Mouse (Mus musculus) thymus, postnatal 10 days (tissue): ENCODE measurements at regions not wholly inside any gene's neighbourhood (a gene's known extent, or its start where the extent isn't known, plus 50 kb on each side); places are given as distances from the start of the nearest gene placed in this dataset.

ENCODE experiments used
- DNase-seq, 2 experiments: peaks; one replicate each; pipeline ENCODE4 v3.0.0; 2021; ENCODE audit warnings: low spot score in 2 of 2

DNA sequence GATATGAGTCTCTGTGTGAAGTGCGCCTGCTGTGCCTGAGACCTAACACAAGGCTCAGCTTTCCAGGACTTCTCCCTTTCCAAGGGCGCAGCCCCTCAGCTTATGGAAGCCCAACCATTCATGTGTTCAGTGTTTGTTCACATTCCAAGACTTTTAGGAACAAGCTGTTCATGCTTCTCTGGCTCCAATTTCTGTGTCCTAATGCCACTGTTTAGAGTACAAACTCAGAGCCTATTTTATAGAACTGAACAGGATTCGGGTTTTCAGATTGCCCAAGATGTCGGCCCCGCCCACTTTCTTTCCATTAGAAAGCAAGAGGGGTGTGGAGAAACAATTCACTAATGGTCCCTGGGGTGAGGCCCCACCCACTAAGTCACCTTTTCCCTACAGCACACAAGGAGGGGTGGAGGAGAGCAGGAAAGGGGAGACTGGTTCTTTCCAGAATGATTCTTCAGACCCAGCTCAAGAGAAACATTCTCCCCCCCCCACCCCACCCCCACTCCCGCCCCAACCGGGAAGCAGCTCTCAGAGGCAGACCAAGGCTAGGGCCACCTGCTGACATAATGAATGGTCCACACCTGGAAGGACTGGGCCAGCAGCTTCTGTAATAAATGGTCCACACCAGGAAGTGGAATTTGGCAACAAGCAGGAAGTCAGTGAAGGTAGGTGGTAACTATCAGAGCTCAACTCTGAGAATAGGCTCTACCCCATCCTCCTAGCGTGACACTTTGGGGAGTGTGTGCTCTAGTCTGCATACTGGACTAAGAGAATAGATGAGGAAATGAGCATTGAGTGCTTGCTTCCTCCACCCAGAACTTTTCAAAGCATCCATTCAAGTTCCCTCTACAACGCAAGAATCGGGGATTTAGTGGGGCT, 120.2 kb upstream of the Zfp648 start:
- DNase-seq = no peak

DNA sequence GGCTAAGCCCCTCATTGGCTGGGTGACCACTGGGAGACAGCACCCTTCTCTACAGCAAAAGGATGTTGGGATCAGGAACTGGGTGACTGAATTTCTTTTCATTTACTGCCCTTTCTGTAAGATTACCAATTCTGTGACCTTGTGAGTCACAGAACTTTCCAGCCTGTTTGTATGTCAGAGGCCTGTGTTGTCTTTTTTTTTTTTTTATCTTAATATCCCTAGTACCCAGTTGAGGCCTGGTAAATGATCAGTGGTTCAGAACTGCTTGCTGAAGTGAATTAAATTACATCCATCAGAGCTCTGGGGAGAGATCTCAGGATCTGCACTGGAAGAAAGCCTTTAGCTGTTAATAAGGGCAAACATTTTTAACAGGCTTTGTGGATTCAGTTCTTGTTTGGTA, 114.8 kb upstream of the Zfp648 start:
- DNase-seq = no peak

DNA sequence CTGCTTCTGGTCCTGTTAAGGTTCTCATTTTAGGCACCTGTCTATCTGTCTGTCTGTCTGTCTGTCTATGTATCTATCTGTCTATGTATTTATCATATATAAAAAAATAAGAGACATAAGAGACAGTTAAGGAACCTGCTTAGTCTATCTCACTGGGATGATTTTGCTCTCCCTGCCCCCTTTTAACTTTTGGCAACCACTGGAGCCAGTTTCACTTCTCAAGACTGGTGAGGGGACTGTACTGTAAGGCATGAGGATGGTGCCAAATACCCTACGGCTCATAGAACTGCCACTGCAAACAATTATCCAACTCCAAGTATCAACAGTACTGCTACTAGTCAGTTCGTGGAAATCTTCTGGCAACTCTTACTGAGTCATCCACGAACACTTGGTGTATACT, 111.2 kb upstream of the Zfp648 start:
- DNase-seq = no peak

DNA sequence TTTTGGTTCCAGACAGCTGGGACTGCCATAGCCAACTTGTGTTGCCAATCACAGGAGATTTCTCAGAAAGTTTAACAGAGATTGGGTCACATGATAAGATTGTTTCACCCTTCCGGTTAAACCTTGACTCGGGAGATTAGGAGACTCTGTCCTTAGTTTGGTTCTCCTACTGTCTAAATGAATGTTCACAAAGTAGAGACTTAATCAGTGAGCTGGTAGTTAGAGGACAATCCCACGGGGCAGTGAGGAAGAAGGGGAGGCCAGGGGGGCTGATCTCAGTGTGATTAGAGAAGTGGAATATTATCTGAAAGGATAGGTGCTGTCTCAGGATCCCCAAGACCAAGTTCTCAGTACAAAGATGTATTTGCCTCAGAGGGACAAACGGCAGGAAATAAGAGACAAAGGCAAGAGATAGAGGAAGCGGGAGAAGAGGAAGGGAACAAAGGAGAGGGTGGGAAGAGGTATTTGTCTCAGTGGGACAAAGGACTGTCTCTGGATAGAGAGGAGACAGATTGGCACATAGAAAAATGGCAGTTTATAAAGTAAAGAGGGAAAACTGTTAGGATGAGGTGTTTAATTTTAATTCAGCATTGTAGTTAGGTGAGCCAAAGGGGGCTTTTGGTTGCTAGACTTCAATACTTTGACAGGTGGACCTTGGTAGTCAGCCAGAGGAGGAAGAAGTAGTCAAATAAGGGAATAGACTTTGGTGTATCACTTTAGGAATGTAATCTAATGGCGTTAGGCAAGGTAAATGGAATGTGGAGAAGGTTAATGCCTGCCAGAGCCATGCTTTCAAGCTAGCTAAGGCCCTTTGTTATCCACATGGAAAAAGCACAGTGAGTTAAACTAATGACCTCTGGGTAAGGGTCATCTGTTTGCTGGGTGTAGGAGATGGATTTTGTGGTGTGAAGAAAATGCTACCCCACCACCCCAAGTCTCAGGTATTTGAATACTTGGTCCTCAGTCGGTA, 110.2 kb upstream of the Zfp648 start:
- DNase-seq = no peak

DNA sequence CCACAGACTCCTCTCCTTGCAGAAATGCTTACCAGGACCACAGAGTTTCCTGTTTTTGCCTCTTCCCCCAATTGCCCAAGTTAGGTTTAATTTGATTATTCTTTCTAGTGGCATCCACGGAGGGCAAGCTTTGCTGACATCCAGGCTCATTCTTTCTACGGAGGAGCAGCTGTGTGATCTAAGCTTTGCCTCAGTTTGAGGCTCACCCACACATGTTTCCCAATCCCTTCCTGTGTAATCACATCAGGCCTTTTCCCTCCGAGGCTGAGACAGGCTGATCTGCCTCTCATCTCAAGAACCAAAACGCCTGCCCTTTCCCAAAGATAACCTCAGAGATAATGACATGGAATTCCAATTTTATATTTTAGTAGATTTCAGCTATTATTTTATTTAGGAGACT, 107.4 kb upstream of the Zfp648 start:
- DNase-seq = no peak

DNA sequence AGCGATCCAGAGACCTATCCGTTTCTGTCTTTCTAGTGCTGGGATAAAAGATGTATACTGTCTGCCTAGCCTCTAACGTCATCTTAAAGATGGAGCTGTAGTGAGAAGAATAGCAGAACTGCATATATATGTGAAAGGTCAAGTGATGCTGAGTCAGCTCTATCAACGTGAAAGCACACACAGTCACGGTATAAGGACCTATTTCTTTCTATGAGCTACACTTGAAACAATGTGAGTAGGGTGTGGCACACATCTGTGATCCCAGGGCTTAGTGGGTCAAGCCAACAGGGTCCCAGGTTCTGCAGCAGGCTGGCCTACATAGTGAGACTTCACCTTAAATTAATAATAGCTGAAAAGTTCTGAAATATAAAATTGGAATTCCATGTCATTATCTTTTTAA, 106.6 kb upstream of the Zfp648 start:
- DNase-seq = no peak

DNA sequence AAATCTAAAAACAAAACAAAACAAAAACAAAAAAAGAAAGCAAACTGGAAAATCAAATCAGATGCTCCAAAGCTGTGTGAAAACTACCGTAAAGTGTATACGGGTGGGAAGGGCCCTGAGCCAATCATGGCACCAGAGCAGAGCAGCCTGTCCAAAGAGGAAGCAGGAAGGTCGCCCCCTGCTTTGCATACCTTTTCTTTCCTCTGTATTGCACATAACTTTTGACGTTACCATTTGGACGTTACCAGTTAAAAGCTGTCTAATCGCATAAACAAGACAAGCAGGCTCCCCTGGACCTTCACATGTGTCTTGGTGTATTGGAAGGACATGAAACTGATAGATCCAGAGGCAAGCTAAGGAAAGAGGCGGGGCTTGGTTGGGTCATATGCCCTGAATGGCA, 104.9 kb upstream of the Zfp648 start:
- no peak for DNase-seq

DNA sequence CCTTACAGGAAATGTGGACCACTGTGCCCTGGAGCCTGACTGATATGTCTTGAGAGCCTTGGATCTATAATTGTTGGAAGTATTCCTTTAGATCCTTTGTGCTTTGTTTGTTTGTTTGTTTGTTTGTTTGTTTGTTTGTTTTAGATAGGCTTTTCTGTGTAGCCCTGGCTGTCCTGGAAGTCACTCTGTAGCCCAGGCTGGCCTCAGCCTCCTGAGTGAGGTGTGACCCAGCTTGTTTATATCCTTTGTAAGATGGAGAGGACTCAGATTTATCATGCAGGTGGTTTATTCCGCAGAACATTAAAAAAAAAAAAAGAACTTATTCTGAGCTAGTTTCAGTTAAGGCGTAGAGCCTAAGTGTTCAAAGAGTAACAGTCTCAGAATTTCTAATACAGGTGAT, 104.1 kb upstream of the Zfp648 start:
- no peak for DNase-seq

DNA sequence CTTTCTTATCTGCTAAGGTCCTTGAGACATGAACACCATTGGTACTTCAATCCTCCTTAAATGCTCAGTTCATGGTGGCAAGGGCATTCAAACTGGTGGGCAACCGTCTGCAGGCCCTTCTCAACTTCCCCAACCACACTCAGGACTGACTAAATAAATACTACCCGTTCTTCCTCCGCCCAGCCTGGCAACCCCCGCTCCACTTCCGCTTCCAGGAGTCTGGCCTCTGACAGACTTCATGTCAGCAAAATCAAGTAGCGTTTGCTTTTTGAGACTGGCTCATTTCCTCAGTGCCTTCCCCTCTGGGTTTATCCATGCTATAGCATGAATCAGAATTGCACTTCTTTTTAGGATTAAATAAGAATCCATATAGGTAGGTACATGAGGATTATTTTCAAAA, 103.3 kb upstream of the Zfp648 start:
- peak in 1 of 2 experiments; percentile 7 for DNase-seq

DNA sequence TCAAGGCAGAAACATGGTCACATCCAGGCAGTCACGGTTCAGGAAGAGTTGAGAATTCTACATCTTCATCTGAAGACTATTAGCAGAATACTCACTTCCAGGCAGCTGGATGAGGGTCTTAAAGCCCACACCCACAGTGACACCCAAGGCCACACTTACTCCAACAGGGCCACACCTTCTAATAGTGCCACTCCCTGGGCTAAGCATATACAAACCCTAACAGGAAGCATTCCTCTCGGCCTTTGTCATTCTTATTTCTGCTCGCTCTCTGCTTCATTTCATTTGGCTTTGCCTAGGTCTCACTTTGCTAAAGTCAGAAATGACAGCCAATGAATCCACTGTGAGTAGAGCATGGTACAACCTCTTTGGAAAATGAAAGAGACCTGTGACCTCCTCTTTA, 100.4 kb upstream of the Zfp648 start:
- no peak for DNase-seq

DNA sequence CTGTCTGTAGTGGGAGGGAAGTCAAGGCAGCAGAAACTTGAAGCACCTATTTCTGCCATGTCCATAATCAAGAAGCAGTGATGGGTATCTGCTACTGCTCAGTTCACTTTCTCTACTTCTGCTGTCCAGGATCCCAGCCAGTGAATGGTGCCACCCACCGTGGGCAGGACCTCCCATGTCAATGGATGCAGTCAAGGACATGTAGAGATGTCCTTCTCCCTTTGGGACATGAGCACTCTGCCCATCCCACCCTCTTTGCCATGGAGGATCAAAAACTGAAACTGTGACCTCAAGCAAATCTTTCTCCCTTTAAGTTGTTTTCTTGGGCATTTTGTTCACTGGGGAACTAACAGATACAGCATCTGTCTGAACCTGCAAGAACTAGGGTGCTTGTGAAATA, 99.6 kb upstream of the Zfp648 start:
- DNase-seq = no peak

DNA sequence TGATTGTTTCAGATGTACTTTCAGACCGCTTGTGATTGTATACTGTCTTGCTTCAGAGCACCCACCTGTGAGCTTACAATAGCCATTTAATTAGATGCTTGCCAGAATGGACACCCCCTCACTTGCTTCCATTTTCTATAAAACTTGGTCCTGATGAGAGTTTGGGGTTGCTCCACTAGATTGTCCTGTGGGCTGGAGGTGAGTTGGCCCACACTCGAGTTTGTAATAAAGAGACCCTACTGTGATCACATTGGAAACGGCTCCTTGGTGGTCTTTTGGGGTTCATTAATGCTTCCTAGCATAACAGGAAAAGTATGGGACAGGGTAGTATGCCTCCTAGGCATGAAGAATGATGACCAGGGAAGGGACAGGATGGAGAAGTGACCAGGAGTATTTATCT, 98.8 kb upstream of the Zfp648 start:
- no peak for DNase-seq

DNA sequence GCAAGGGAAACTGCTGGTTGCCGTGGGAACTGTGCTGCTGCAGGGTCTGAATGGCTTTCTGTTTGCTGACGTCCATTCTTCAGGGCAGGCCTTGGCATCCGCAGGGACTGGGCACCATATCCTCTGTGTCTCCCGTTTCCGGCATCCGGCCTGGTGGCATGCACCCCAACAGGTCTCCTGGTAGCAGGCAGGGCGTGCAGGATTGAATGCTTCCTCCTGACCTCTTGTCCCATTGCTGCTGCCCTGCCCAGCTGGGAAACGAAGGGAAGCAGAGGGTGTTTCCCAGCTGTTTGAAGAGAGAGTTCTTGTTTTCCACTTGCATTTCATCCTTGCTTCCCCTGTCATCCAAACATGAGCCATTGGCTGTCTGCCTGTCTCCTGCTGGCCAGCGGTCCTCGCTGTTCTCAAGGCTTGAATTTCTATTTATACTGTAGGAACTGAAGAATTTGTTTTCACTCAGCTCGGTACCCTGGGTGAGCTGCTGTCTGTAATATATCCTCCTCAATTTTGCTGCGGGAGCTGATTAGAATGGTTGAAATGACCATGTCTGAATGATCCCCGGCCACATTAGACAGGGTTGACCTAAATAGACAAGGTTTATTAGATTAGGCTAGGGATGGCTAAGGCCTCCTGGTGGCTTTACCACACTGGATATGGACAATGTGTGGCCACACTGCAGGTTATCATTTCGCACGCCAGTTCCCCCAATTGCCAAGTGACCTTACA, 98.0 kb upstream of the Zfp648 start:
- DNase-seq = no peak

DNA sequence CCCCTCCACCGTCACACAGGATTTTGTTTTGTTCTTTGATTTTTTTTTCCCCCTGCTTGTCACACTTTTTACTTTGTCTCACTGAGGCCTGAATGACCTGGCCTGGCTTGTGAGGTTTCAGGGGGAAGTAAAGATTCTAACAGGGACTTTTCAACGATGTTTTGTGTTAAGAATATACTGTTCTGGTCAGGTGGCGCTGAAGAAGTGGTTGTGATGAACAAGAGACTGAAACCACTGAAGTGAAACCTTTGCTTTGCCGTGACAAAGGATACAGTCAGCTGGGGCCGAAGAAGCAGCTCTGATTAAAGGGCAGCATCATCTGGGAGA, 97.4 kb upstream of the Zfp648 start:
- no peak for DNase-seq

DNA sequence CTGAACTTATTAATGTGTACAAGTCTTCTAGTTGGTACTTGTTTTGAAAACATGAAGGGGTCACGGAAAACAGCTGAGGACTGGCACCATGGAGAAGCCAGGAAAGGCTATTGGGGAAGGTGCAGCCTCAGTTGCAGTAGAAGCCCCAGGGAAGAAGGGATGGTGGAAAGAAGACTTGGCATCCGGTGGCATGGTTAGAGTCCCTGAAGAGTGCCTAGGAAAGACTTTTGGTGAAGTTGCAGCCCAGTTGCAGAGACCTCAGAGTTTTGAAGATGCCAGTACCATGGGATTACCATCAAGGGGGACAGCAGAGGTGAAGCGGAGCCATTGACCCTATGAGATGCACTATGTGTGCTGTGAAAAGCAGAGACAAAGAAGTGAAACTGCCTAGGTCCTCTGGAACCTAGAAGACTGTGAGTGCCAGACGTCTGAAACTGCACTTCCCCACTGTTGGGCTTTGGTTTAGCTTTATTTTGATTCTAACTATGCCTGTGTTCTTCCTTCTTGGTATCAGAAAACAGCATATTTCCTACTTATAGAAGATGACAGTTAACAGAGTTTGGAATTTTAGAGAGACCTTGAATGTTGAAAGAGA, 96.9 kb upstream of the Zfp648 start:
- no peak for DNase-seq

DNA sequence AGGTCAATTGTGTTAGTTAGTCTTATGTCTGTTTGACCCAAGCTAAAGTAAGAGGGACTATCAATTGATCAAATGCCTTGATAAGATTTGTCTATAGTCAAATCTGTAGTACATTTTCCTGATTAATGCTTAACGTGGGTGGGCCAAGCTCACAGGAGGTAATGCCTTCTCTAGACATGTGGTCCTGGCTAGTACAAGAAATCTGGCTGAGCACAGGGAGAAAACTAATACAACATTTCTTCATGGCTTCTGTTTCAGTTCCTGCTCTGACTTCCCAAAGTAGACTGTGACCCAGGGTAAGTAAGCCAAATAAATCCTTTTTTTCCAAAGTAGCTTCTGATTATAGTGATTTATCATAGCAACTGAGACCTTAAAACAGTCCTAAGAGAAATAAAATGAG, 96.2 kb upstream of the Zfp648 start:
- no peak for DNase-seq

DNA sequence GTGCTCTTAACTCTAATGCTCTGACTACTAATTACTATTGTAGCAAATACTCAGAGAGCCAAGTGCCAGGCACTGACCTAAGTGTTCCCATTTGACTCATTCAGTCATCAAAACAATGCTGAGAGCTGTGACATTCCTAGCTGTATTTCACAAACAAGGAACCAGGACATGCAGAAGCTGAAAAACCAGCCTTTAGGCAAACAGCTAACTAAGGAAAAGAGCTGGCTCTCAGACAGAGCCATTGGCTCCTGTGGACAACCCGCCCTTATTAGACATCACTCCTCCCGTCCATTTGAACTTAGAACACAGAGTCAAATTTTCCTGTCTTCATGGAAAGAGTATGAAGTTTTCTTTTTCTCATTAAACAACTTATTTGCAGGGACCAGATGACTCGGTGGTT, 88.5 kb upstream of the Zfp648 start:
- no peak for DNase-seq

DNA sequence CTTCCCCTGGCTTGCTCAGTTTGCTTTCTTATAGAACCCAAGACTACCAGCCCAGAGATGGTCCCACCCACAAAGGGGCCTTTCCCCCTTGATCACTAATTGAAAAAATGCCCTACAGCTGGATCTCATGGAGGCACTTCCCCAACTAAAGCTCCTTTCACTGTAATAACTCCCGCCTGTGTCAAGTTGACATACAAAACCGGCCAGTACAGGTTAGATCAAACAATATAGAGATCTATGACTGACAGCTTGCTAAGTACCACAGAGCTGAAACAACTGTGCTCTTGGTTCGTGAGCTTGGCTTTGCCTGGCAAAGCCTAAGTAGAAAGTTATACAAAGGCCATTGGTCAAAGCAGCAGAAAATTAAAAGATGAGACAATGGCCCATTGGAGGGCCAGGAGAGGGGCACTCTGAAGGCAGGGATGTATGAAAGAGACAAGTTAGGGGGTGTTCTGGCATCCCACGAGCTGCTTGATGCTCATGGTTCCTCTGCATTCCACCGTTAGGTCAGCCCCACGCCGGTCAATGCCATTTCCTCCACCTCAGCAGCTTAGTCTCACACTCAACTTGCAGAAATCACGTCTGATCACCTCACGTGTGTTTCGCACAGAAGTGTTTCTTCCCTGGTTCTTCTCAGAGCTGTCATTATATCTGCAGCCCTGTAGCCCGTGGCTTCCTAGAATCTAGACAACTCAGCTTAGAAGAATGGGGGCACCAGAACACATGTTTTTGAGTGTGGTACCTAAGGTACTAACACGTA, 87.5 kb upstream of the Zfp648 start:
- DNase-seq = no peak

DNA sequence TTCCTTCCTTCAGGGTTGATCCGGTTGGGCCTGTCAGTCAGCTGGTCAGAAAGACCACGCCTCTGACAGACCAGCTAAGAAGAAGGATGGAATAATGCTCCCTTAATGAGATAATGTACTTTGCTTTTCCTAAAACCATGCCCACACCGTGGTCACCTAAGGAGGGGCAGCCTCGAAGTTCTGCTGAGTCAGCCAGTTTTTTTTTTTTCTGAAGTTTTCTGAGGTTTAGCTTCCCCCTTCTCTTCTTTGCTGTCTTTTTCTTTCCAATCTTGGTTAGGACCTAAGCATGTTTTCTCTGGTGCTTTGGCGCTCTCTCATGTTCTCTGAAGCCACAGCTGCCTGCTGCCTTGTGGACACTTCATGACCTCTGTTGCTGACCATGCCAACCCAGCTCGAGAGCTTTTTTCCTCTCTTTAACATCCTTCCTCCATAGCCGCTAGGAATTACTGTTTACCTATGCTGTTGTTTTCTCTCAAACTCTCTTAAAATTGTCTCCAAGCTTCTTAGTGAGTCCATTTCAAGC, 84.7 kb upstream of the Zfp648 start:
- no peak for DNase-seq

DNA sequence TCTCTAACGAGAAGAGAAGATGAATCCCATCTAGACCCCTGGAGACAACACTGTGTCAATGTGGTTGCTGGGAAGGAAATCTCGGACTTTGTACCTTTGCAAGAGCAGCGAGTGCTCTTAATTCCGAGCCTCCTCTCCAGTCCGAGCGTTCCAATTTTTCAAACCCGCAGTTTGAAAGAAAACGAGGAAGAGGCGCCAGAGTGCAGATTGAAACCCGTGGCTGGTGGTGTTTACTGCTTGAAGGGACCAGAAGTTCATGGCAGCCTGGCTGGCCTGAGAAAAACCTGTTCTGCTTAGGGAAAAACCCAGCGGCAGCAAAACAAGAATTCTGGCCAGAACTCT, 83.7 kb upstream of the Zfp648 start:
- no peak for DNase-seq
